Mouse (Mus musculus) testis, adult 2 months (tissue): ENCODE measurements at regions not wholly inside any gene's neighbourhood (a gene's known extent, or its start where the extent isn't known, plus 50 kb on each side); places are given as distances from the start of the nearest gene placed in this dataset.

ENCODE experiments used
- H3K27ac ChIP-seq: fragments of 200-500 bp; 2 replicates; pipeline ENCODE4 v1.5.1; 2012; ENCODE audit warnings: low read depth, low read length; ENCODE audit not compliant: control insufficient read depth, insufficient read depth
- H3K27me3 ChIP-seq: fragments of 200-500 bp; 2 replicates; pipeline ENCODE4 v1.6.1; 2012; ENCODE audit warnings: mild to moderate bottlenecking, low read length, moderate library complexity; ENCODE audit not compliant: control insufficient read depth, insufficient read depth
- H3K36me3 ChIP-seq: fragments of 200-500 bp; 2 replicates; pipeline ENCODE4 v1.6.1; 2012; ENCODE audit warnings: mild to moderate bottlenecking, low read length; ENCODE audit not compliant: control insufficient read depth, insufficient read depth
- H3K4me1 ChIP-seq: fragments of 200-500 bp; 2 replicates; pipeline ENCODE4 v1.6.1; 2012; ENCODE audit warnings: low read length; ENCODE audit not compliant: control insufficient read depth, insufficient read depth
- H3K4me3 ChIP-seq: fragments of 200-500 bp; 2 replicates; pipeline ENCODE4 v1.5.1; 2012; ENCODE audit warnings: low read depth, mild to moderate bottlenecking, low read length, moderate library complexity, mixed read lengths; ENCODE audit not compliant: control insufficient read depth
- CTCF ChIP-seq: fragments of 200-500 bp; IDR thresholded peaks from 2 replicates; pipeline ENCODE4 v1.5.1; 2012; ENCODE audit warnings: low read depth, mild to moderate bottlenecking, inconsistent platforms, low read length, moderate library complexity; ENCODE audit not compliant: control insufficient read depth, insufficient read depth, insufficient replicate concordance
- POLR2A ChIP-seq: fragments of 200-500 bp; IDR thresholded peaks from 2 replicates; pipeline ENCODE4 v1.6.1; 2012; ENCODE audit warnings: low read depth, mild to moderate bottlenecking, inconsistent platforms, low read length, moderate library complexity; ENCODE audit not compliant: control insufficient read depth

DNA sequence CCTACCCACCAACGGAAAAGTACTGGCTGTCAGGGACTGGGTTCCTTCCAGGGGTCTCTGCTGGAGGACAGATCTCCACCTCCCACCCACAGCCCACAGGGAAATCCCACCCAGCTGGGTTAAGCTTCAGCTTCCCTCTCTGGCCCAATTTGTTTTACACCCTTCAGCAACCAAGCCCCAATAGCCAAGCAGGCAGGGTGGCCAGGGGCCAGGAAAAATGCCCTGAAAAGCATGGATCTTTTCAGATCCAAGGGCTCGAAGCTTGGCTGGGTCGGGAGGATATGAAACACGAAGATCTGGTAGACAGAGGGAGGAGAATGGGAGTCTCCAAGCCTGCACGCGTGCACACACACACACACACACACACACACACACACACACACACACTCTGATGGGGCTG, 302.4 kb downstream of the Sox9 start:
- no peak for TF ChIP-seq CTCF
- no peak for TF ChIP-seq POLR2A

DNA sequence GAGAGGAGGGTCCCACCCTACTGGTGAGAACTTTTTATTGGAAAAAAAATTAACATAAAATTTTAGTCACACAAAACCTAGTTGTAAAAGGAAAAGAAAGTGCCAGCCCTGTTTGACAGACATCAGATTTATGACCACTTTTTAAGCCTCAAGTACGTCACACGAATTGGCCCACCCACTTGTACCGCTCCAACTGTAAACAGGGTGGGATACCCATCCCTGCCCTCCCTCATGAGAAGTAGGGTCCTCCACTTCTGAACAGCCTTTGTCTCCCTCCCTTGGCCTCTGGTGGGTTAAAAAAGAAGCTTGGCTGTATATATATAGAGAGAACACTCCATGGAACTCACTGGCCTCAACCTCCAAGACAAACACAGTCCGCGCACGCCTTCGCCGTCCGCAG, 303.5 kb downstream of the Sox9 start:
- Histone ChIP-seq H3K4me3 (no peak overlapping the region), H3K27me3 (no peaks in the 10 kb centered on the region), H3K27ac (no peak overlapping the region), H3K36me3 (no peaks in the 10 kb centered on the region), H3K4me1 (no peaks in the 10 kb centered on the region)
- TF ChIP-seq CTCF (no peak), POLR2A (no peak)

More for the DNA sequence above, 302.4 kb downstream of the Sox9 start:
- Histone ChIP-seq H3K27me3 (no peaks in the 10 kb centered on the region), H3K4me3 (no peak overlapping the region), H3K4me1 (no peaks in the 10 kb centered on the region), H3K27ac (no peak overlapping the region), H3K36me3 (no peaks in the 10 kb centered on the region)

DNA sequence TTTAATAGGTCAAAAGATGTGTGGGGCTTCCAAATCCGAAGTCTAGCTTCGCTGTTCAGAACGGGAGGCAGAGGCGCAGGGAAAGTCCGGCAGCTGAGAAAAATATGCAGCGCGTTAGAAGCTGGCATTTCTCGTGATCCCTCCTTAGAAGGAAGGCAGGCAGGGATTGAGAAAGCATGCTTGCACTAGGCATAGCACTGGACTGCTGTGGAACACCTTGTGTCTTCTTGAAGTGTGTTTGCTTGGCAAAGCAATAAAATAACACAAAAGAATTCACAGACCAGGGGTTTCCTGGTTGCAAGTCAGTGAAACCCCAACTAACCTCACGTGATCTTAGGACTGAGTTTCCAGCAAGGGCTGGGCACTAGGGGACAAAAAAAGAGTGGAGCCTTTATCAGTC, 305.1 kb downstream of the Sox9 start:
- Histone ChIP-seq H3K36me3 (no peaks in the 10 kb centered on the region), H3K27me3 (no peaks in the 10 kb centered on the region), H3K27ac (peak overlapping the region; percentile 32; the same call in 1 of the 2 replicates), H3K4me1 (no peaks in the 10 kb centered on the region), H3K4me3 (no peak overlapping the region)
- TF ChIP-seq CTCF (no peak), POLR2A (no peak)

DNA sequence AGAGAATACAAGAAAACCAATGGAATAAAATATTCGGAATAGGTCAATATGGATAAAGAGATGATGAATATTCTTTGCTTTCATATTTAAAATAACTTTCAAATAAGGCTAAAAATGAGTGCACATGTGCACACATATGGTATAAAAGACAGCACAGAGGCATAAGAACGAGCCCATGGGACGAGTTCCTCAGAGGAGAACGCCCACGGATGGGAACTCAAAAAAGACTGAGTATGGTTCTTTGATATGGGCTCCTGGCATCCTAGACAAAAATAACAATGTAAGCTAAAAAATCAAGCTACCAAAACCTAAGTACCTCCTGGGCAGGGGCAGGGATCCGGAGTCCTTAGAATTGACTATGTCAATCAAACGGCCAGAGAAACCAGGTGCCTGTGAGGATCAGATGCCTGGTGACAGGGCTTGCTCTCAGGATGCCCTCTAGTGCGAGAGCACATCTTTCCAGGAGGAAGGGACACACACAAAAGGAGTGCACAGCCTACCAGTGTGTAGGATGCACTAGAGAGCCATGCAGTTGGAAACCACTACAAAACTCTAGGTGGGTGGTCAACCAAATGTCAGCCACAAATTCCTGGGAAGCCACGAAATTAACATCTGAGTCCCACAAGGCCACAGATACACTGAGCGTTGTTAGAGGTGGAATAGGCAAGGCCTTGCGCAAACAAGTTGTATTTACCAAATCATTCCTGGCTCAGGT, 307.8 kb downstream of the Sox9 start:
- Histone ChIP-seq H3K4me1 (peaks cover 3% of the 10 kb centered on the region), H3K27ac (no peak overlapping the region), H3K27me3 (no peaks in the 10 kb centered on the region), H3K36me3 (no peaks in the 10 kb centered on the region), H3K4me3 (no peak overlapping the region)
- TF ChIP-seq POLR2A: no peak
- no peak for TF ChIP-seq CTCF

DNA sequence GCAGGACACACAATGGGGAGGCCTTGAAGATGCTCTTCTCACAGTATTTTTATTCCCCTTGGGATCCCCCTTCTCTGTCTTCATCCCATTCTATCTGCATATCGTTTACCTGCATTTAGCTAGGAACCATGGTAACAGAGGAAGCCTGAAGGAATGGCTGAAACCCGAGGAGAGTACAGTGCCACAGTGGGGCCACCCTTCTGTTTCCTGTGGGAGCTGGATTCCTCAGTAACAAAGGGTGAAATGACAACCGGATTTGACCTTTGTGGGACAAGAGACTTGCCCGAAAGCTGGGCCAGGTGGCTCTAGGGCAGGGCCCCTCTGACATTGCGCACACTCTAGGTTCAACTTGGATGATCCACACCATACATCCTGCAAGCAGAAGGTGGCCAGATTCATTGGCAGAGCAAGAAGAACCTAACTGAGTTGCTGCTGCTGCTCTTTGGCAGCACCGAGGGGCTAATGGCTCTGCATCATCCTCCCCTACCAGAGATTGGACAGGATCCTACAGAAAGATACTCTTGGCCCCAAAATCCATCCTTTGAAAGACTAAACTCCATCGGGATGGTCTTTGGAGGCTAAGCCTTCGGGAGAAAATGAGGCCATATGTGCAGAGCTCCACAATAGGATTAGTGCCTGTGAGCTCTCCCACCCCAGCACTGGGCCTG, 310.0 kb downstream of the Sox9 start:
- Histone ChIP-seq H3K4me3 (no peak overlapping the region), H3K27ac (no peak overlapping the region), H3K27me3 (no peaks in the 10 kb centered on the region), H3K36me3 (no peaks in the 10 kb centered on the region), H3K4me1 (peaks cover 3% of the 10 kb centered on the region)
- TF ChIP-seq CTCF: no peak
- no peak for TF ChIP-seq POLR2A

DNA sequence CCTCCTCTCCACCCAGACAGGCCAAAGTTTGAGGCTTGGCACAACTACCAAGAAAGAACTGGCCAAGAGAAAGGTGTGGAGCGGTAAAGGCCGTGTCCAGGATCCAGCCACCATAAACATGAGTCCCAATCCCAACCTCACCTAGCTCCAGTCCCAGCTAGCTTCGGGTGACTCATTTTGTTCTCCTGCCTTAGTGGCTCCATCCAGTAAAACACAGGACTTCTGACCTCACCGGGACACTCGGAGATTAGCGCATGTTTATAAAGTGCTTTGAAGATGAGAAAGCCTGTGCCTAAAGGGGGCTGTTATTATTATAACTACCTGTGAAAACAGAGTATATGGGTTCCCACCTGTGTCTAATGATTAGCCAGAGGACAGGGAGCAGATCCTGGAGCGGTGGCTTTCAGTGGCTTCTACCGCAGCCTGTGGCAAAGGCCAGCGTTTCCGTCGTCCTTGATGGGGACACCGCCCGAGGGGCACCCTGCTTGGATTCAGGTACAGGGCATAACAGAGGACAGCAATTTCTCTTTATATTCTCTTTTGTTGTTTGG, 311.9 kb downstream of the Sox9 start:
- Histone ChIP-seq H3K27ac (no peak overlapping the region), H3K36me3 (no peaks in the 10 kb centered on the region), H3K27me3 (no peaks in the 10 kb centered on the region), H3K4me3 (no peak overlapping the region), H3K4me1 (peaks cover 3% of the 10 kb centered on the region)
- TF ChIP-seq CTCF (no peak), POLR2A (no peak)

DNA sequence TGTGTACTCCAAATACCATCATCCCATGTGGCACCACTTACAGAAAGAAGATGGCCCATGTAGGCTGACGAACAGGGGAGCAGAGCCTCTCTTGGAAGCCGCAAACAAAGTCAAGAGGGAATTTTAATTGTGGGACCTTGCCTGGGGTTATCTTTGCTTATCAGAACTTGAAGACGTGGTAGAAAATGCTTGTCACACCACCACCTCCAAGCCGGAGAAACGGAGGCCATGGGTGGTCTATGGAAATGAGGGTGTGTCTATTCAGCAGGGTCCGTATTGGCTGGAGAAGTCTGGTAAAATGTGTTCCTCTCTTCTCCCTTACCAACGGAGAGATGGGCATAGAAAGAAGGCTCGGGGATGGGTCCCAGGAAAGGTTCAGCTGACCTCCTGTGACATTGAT, 313.6 kb downstream of the Sox9 start:
- Histone ChIP-seq H3K4me3 (no peak overlapping the region), H3K27me3 (no peaks in the 10 kb centered on the region)
- no peak for TF ChIP-seq CTCF
- no peak for TF ChIP-seq POLR2A

More for the DNA sequence above, 313.6 kb downstream of the Sox9 start:
- Histone ChIP-seq H3K4me1 (peaks cover 3% of the 10 kb centered on the region), H3K36me3 (no peaks in the 10 kb centered on the region), H3K27ac (no peak overlapping the region)
